Mouse (Mus musculus) kidney, adult 10 weeks (tissue): ENCODE data around the gene Gdf5. TPM values are rescaled to one million over a fixed set of nuclear protein-coding genes. Genes with fewer than 3 reads are reported as not detected.

Experiments used
- polyA plus RNA-seq: library from polyadenylated mRNA; stranded (reverse); fragments of 350-450 nt; fragmentation: Illumina TruSeq; extraction: RNeasy Lipid Tissue Mini Kit (QIAGEN cat#74804); gene quantifications from one replicate; pipeline ENCODE4 v1.2.3, GENCODE M21; 2014; ENCODE audit warnings: low read depth, low replicate concordance

The Gdf5 gene
- polyA plus RNA-seq, result not detected

GRCm38 (mm10) chr2:155945124-155945523, at the start of gene Gdf5:
Gdf5 (minus strand) TSS chr2:155945367.

GRCm38 (mm10) chr2:155956134-155957059, 11.2 kb upstream of the Gdf5 start, which contains the start of gene Cep250:
Cep250 (plus strand) TSS chr2:155956458.

DNA sequence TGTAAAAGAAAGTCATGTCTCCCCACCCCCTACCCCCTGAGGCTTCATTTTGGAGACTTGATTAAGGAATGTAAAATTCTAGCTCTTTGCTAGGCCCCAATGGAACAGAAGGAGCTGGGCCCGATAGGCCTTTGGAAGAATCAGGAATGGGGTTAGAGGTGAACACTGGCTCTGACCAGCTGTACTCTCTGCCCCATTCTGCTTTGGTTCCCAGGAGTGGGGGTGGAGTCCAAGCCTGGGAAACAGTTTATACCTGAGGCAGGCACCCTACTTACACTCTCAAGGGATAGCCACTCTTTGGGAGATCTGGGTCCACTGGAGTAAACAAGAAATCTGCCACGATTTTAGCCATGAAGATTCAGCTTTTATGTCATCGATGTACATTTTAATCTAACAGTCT, 4.5 kb downstream of the Gdf5 start, which contains the start of gene Gm15557:
Gene Gm15557 (plus strand): TSS at position 48 of the 400 bp plus-strand sequence.

DNA sequence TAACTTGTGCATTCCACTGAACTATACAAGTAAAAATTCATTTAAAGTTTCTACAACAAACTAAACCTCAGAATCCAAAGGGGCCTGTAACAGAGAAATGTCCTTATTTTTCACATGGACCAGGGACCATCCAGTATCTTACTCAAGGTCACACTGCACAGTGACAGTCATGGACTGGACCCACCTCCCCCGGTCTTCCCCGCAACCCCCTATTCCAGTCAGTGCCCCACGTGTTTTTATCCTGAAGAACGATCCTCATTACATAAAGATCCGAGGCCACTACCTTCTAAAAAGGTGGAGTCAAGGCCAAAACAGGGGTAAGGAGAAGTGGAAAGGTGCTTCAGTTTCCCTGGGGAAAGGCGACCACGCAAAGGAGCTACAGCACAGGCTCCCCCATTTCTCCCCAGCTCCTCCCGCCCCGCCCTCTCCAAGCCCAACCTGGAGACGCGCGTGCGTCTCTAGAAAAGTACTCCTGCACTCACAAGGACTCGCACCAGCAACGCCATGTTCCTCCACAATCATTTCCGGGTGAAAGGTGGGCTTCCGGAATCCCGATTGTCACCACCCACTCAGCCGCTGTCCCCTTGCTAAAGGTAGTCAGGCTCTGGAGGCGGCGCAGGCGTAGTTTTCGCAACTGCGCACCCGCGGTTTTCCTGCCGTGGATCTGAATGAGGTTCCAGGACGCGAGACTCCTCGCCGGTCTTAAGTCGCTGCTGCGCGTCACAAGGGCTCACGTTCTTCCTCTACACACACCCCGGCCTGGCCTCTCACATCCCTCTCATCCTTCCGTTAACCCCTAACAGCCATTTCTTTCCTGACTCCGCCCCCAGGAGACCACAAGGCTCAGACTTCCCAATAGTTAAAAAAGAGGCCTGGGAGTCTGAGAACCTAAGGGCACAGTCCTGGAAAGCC, 15.4 kb downstream of the Gdf5 start, which contains the start of gene Uqcc1:
Gene Uqcc1 (minus strand): TSS at position 780 of the 912 bp plus-strand sequence.

Other genes with a start within 250 kb of the Gdf5 start
- gene Edem2, start 215.9 kb downstream of the Gdf5 start, polyA plus RNA-seq, result 9.0 TPM
- gene Gm17581, start 209.5 kb downstream of the Gdf5 start, polyA plus RNA-seq, result not detected
- 1.3 TPM for gene Procr, start 194.2 kb downstream of the Gdf5 start, polyA plus RNA-seq
- not detected for gene Mmp24, start 170.0 kb downstream of the Gdf5 start, polyA plus RNA-seq
- gene BC029722, start 125.9 kb downstream of the Gdf5 start, polyA plus RNA-seq, result 15.5 TPM
- gene Eif6, start 118.4 kb downstream of the Gdf5 start, polyA plus RNA-seq, result 5.1 TPM
- gene Fam83c, start 110.5 kb downstream of the Gdf5 start, polyA plus RNA-seq, result not detected
- gene Uqcc1, start 15.1 kb downstream of the Gdf5 start, polyA plus RNA-seq, result 78.5 TPM
- not detected for gene Gm15557, start 4.6 kb downstream of the Gdf5 start, polyA plus RNA-seq
- gene Cep250, start 11.1 kb upstream of the Gdf5 start, polyA plus RNA-seq, result 1.3 TPM
- 1.7 TPM for gene 6430550D23Rik, start 62.6 kb upstream of the Gdf5 start, polyA plus RNA-seq
- 11.2 TPM for gene Ergic3, start 62.7 kb upstream of the Gdf5 start, polyA plus RNA-seq
- not detected for gene Fer1l4, start 107.6 kb upstream of the Gdf5 start, polyA plus RNA-seq
- gene Spag4, start 119.8 kb upstream of the Gdf5 start, polyA plus RNA-seq, result 0.16 TPM
- 34.0 TPM for gene Cpne1, start 166.6 kb upstream of the Gdf5 start, polyA plus RNA-seq
- gene Rbm12, start 166.6 kb upstream of the Gdf5 start, polyA plus RNA-seq, result 16.5 TPM
- 10.1 TPM for gene Gm28036, start 181.7 kb upstream of the Gdf5 start, polyA plus RNA-seq
- gene Romo1, start 198.7 kb upstream of the Gdf5 start, polyA plus RNA-seq, result 15.3 TPM
- gene Nfs1, start 198.8 kb upstream of the Gdf5 start, polyA plus RNA-seq, result 185 TPM
- gene Rbm39, start 234.9 kb upstream of the Gdf5 start, polyA plus RNA-seq, result 423 TPM